Mouse (Mus musculus) cerebellum, adult 8-10 months (tissue): ENCODE results near the gene Slc6a12.

Experiments used
- DNase-seq: peaks from one replicate; pipeline ENCODE4 v3.0.0; 2022

The Slc6a12 gene

GRCm38 (mm10) chr6:121343026-121343770, at the start of gene Slc6a12:
Slc6a12 (plus strand) TSS chr6:121343076.
- DNase-seq = no peak

DNA sequence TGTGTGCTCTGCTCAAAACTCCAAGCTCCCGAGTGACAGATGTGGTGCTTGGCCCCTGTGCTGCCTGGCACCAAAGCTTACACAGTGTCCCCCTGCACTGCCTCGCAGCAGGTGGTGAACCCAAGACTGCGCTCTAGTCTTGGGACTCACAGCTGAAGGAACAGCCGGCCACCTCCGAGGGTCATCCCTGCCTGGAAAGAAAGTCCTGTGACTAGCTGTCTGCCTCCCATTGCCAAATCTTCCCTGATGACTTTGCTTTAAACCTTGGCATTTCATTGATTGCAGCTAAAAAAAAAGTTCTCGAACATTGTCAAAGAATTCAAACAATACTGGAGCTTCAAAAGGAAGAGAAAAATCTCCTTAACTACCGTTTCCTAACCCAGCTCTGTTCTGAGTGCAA, 43.6 kb upstream of the Slc6a12 start:
- no peak for DNase-seq

GRCm38 (mm10) chr6:121299954-121300353, 42.9 kb upstream of the Slc6a12 start, which contains the start of gene Slc6a13:
Slc6a13 (plus strand) TSS chr6:121300227.
- no peak for DNase-seq

- DNase-seq = no peak
Observed at GRCm38 (mm10) chr6:121300504-121300903, 42.4 kb upstream of the Slc6a12 start.

- DNase-seq = no peak
Observed at GRCm38 (mm10) chr6:121303466-121304220, 39.2 kb upstream of the Slc6a12 start.

DNA sequence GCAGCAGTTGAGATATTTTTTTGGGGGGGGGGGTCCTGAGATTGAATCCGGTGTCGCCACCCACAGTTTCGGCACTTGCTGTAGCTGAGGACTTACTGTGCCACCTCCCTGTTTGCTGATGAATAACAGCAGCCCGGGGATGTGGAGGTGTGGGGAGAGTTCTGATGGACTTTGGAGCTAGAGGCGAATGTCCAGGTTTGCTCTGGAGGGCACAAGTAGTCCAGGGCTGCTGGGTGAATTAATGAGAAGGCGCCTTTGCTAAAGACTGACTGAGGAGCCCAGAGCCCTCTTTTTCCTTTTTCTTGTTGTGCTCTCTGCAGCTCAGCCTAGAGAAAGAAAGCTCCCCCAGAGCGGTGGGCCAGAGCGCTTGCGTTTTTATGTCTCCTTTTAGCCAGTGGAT, 38.2 kb upstream of the Slc6a12 start:
- DNase-seq = no peak

GRCm38 (mm10) chr6:121305571-121305970, 37.3 kb upstream of the Slc6a12 start:
- DNase-seq = no peak

DNA sequence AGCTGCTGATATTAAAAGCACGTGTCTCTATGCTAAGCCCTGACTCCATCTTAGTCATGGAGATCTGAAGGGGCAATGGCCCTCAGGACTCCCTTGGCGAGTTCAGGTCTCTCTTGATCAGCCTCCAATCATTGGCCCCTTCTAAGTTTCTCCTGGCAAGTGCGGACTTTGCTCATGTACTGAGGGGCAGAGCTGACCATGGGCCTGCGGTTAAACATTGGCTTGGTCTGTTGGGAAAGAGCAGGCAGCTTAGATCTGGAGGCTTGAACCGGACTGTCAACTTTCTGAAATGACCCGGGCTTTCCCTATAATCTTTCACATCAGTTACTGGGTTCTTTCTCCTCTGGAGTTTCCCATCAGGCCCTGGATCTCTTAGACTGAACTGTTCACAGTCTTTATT, 31.9 kb upstream of the Slc6a12 start:
- no peak for DNase-seq

DNA sequence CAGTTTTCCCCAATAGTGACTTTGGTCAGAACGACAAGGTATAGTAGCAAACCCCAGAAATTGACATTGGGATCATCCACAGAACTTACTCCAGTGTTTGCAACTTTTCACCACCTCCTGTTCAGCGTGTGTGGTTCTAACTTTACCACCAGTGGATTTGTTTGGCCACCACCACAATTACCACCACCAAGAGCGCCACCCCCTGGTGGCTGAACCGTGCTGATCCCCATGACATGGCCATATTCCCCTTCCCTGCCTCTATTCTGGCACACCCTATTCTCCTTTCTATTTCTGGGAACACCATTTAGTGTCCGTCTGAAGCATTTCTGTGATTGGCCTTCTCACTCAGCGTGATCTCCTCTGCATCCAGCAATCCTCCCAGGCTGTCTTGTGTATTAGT, 23.8 kb upstream of the Slc6a12 start:
- no peak for DNase-seq

DNA sequence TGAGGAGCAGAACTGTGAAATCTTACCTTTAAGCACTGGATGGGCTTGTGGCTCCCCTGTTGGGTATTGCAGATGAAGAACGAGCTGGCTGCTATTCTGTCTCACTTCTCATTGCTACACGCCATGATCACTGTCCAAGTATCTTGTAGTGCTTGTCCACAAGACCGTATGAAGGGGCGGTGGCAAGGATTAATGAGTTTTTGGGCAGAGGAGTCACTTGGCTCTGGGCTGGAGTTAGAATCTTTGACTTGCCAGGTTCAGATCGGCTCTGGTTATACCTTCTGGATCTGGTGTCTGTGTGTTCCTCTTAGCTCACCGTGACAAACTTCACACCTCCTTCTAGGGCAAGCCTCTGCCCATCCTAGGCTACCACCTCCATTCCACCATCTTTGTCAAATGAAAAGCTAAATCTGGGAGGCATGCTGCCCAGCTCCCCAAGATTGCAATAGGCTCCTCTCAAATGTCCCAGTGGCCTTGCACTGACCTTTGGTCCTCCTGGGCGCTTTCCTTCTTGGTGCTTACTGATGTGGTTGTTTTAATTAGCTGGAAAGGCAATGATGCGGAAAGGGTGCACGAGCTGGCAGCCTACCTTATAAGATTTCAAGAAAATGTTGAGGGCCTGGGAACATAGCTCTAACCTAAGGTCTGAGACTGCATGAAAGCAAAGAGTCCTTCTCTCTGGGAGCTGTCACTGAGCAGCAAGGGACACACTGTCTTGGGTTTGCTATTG, 20.3 kb upstream of the Slc6a12 start:
- no peak for DNase-seq

- DNase-seq = no peak
Observed at GRCm38 (mm10) chr6:121325298-121325697, 17.6 kb upstream of the Slc6a12 start.

DNA sequence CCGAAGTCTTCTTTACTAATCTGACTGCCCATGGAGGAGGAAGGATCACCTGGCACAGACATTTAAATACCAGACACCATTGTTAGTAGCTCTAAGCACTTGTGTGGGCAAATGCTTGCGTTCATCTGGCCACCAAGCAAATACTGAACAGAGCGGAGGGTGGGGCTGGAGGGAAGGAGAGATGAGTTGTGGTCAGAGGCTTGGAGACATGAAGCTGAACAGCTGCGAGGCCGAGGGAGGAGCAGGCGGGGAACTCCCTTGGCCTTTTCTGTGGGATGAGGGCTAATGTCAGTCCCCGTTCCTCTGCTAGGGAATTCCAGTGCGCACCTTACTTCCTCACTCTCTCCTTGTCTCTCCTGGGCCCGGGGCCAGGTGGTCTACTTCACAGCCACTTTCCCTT, 17.1 kb upstream of the Slc6a12 start:
- no peak for DNase-seq

DNA sequence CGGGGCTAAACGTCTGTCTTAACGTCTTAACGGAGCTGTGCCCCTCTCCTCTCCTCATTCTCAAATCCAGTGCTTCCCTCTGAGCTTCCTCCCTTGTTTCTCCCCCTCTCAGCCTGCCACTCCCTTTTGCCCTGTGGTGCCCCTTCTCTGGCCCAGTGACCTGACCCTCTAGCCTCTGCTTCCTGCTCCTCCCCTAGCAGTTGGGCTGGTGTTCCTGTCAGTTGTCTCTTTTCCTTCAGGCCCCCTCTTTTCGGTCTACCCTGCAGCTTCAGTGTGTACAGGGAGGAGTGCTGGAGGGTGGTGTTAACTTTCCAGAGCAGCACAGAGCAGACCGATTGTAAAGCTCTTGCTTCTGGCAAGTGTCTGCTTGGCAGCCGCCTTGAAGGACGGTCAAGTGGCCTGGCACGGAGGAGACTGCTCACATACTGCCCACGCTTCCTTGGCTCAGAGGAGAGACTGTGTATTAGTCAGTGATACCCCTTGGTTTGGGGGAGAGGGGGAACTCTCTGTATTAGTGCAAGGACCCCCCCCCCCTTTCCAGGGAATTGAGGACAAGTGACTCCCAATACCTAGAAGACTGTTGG, 16.3 kb upstream of the Slc6a12 start:
- no peak for DNase-seq

DNA sequence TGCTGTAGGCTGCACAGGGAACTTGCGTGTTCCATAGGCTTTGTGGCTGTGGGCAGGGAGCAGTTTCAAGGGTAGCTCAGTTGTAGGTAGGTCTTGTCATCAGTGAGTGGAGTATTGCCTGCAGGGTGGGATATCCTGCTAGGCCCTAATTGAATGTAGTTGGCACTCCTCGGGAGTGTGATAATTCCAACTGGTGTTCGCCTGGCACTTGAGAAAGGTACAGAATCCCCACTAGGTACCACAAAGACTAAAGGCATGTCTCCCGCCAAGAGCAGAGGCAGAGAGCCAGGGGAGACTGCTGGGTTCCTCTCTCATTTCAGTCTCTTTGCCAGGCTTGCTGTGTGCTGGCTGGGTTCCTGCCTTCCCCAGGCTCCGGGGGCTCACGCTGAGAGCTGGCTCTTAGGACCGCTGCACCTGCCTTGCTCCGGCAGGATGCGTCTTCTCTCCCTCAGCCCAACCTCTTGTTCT, 14.4 kb upstream of the Slc6a12 start:
- peak; percentile 77 for DNase-seq

DNA sequence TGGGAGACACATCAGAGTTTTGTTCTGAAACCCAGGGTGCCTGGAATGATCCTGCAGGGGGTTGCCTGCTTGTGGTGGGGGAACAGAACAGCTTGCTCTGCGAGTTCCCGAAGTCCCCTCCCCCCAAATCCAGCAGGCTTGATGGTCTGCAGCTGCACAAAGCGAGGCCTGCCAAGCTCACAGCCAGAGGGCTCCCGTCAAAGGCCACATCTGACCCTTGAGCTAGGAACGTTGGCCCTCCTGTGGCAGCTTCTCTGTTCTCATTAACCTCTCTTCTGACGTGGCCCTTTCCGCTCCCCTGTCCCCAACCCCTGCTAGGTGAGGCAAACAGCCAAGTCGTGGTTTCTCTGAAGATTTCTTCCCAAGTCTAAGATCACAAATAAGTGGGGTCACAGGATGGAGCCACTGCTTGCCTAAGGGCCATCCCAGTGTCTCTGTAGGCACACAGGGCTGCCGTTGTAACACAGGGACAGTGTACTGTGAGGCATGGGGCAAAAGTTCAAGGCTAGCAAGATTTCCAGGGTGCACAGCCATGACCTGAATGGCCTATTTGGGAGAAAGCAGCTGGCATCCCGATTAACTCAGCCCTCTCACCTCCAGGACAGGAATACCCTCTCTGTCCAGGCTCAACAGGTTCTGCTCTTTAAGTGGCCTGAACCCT, 12.9 kb upstream of the Slc6a12 start:
- DNase-seq = no peak

DNA sequence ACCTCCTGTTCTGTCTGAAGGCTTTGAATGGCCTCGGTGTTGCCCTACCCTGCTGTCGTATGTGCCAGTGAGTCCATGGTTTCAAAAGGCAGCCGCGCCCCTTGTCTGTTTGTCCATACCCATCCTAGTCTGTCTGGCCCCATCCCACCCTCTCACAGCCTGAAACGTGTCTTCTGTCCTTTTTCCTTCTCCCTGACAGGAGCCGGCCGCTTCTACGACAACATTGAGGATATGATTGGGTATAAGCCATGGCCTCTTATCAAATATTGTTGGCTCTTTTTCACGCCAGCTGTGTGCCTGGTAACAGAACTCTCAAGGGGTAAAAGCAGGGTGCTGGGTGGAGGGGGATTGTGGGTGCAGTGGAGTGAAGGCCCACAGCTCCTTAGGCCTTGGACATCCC, 7.0 kb upstream of the Slc6a12 start:
- no peak for DNase-seq

- no peak for DNase-seq
Observed at GRCm38 (mm10) chr6:121336558-121336957, 6.3 kb upstream of the Slc6a12 start.

GRCm38 (mm10) chr6:121337229-121337628, 5.6 kb upstream of the Slc6a12 start:
- DNase-seq = no peak

- peak; percentile 56 for DNase-seq
Observed at GRCm38 (mm10) chr6:121337770-121338518, 4.9 kb upstream of the Slc6a12 start.

DNA sequence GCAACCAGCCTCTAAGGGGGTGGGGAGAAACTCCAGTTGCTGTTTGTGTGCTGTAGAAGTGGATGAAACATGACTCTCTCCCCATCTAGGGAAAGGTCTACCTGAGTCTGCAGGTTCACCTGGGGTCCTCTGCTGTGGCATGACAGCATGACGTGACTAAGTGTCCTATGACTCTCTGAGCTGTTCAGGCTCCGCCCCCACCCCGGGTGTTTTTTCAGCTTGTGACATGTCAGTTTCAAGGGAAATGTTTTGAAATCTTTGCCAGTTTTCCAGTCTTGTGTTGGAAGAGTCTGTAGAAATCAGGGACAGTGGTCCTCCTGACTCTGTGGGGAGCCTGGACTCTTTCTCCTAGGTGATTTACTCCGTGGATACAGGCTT, 4.4 kb upstream of the Slc6a12 start:
- no peak for DNase-seq

DNA sequence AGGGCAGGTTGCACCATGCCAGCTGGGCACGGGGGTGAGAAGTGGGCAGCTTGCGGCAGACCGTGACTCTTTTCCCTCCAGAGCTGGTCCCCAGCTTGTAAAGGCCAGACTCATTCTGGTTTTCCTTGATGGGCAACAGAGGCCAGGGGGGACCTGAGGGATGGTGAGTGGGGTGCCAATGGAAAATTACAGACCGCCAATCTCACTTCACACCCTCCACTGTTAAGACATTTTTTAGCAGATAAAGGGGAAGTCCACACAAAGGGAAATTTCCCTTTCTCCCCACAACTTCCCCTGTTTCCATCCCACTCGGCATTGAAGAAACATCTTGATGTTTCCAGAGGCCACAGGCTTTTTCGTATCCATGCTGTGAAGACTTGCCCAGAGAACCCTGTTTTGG, 1.2 kb upstream of the Slc6a12 start:
- DNase-seq = no peak

DNA sequence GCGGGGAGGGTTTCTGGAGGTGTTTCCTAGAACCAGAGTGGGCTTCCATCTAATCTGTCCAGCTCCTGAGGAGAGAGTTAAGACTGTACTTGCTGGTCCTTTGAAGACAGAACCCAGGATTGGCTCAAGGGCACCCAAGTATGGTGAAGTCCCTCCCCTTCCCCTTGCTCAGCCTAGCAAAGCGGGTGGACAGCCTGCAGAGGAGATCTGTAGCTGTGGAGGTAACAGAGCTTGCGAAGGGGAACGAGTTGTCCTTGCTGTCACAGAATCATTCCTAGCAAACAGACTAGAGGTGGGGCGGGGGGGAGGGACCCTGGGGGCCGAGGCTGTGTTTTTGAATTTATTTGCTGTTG, 871 bp downstream of the Slc6a12 start:
- no peak for DNase-seq
